ENCODE assay signal across 9 mouse cellular contexts in the genomic region with DNA sequence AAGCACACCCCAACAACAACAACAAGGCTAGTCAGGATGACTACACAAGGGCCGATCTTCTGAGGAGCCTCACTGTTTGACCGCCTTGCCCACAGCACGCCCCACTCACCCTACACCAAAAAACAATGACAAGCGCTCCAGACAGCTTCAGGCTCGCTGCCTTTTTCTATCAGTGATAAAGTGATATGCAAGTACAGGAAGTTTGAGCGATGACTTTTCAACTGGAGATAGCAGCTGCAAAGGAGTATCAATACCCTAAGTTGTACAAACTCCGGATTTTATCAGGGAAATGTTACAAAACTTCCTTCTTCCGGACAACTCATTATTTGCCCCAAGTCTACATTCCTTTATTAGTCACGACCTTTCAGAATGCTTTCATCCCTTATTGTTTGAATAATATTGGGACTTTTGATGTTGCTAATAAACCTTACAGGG. TPM values are rescaled to one million over a fixed set of nuclear protein-coding genes. Genes with fewer than 3 reads are reported as not detected.
DNase-seq lines count a peak whose midpoint lies in the region; ATAC-seq and TF ChIP-seq lines count a peak whose summit lies in the region.
"Had no signal": no experiment of that assay in that cellular context is flagged by ENCODE, and none has a peak within 500 bp of the region (broad histone marks: within the 10 kb centered on the region; RNA-seq: fewer than 3 reads in every experiment).

No protein-coding gene starts in this region.

- peaks cover 9% of the 10 kb centered on the region for H3K27me3 ChIP-seq in E14TG2a.4 (ENCODE audit: insufficient read depth, low read length)
- H3K27me3 ChIP-seq in forebrain, embryonic 16.5 days (replicated peaks; ENCODE audit: control insufficient read depth, insufficient read depth, low read length), result 0 out of 2 replicates have a peak, but pooled peaks cover 3% of the 10 kb centered on the region
- no peaks in the 10 kb centered on the region for H3K27me3 ChIP-seq in liver, adult 2 months (ENCODE audit: control insufficient read depth, insufficient read depth, low read length)
- no peaks in the 10 kb centered on the region for H3K27me3 ChIP-seq in stomach, embryonic 15.5 days (replicated peaks)
- H3K27me3 ChIP-seq: Patski had no signal

- peak overlapping the region; percentile 77 for H3K4me2 ChIP-seq in forebrain, embryonic 16.5 days (ENCODE audit: low read length)
- H3K4me2 ChIP-seq in stomach, embryonic 15.5 days, result peak overlapping the region; percentile 76

- H3K4me3 ChIP-seq in gastrocnemius, adult 2 months, result peak overlapping the region; percentile 100
- H3K4me3 ChIP-seq in E14TG2a.4 (replicated peaks; ENCODE audit: low read length), result peak overlapping the region; percentile 93
- peak overlapping the region; percentile 88 for H3K4me3 ChIP-seq in forebrain, embryonic 16.5 days (replicated peaks; ENCODE audit: low read length)
- peak overlapping the region; percentile 98 for H3K4me3 ChIP-seq in liver, adult 2 months (ENCODE audit: insufficient read depth, low read depth, low read length)
- H3K4me3 ChIP-seq in stomach, embryonic 15.5 days (replicated peaks), result peak overlapping the region; percentile 73

- H3K36me3 ChIP-seq in E14TG2a.4 (ENCODE audit: insufficient read depth, low read length), result no peaks in the 10 kb centered on the region
- H3K36me3 ChIP-seq in forebrain, embryonic 16.5 days (ENCODE audit: control insufficient read depth, insufficient read depth), result no peaks in the 10 kb centered on the region
- peaks cover 2% of the 10 kb centered on the region; the same call in 1 of the 2 replicates for H3K36me3 ChIP-seq in liver, adult 2 months (ENCODE audit: control insufficient read depth, insufficient read depth, low read length)
- no peaks in the 10 kb centered on the region for H3K36me3 ChIP-seq in stomach, embryonic 15.5 days

- no peaks in the 10 kb centered on the region for H3K9me3 ChIP-seq in E14TG2a.4 (ENCODE audit: low read length)
- H3K9me3 ChIP-seq in forebrain, embryonic 16.5 days (ENCODE audit: control insufficient read depth, low read length), result no peaks in the 10 kb centered on the region
- no peaks in the 10 kb centered on the region for H3K9me3 ChIP-seq in stomach, embryonic 15.5 days

- peaks cover 21% of the 10 kb centered on the region for H3K79me2 ChIP-seq in liver, adult 2 months (ENCODE audit: control insufficient read depth, insufficient read depth, low read length)

- H3K9ac ChIP-seq in forebrain, embryonic 16.5 days (replicated peaks; ENCODE audit: low read depth, low read length), result peak overlapping the region; percentile 97; the same call in 1 of the 2 replicates
- peak overlapping the region; percentile 99 for H3K9ac ChIP-seq in liver, adult 2 months (ENCODE audit: low read depth, low read length)
- peak overlapping the region; percentile 90; the same call in 1 of the 2 replicates for H3K9ac ChIP-seq in stomach, embryonic 15.5 days

- 42% methylated on average over 9 of the region's 9 CpGs for WGBS in forebrain, embryonic 16.5 days
- WGBS in liver, adult 2 months, result 4% methylated on average over 9 of the region's 9 CpGs
- WGBS in stomach, embryonic 15.5 days, result 17% methylated on average over 9 of the region's 9 CpGs

- no peak for TF ChIP-seq POLR2A in liver, adult 2 months (IDR thresholded peaks at IDR 0.05; ENCODE audit: extremely low read depth, insufficient read depth, low read length)

- H3K4me1 ChIP-seq in E14TG2a.4 (replicated peaks; ENCODE audit: low read depth, low read length), result peaks cover 35% of the 10 kb centered on the region
- peaks cover 18% of the 10 kb centered on the region for H3K4me1 ChIP-seq in forebrain, embryonic 16.5 days (replicated peaks; ENCODE audit: control insufficient read depth, insufficient read depth, low read length)
- H3K4me1 ChIP-seq in liver, adult 2 months (ENCODE audit: control insufficient read depth, insufficient read depth, low read length), result peaks cover 23% of the 10 kb centered on the region
- peaks cover 9% of the 10 kb centered on the region for H3K4me1 ChIP-seq in stomach, embryonic 15.5 days

- TF ChIP-seq CTCF in gastrocnemius, adult 2 months (IDR thresholded peaks at IDR 0.05), result no peak
- TF ChIP-seq CTCF in E14TG2a.4 (conservative IDR thresholded peaks at IDR 0.05; ENCODE audit: low read length), result no peak
- no peak for TF ChIP-seq CTCF in liver, adult 2 months (IDR thresholded peaks at IDR 0.05; ENCODE audit: low read depth, low read length)

- no peak for DNase-seq in gastrocnemius, adult 2 months
- DNase-seq in gastrocnemius, postnatal 14 days, result no peak
- DNase-seq in liver, adult 2 months (ENCODE audit: extremely low read depth, low read depth, low spot score), result no peak
- DNase-seq in spleen, adult 12 weeks (ENCODE audit: low spot score), result no peak
- DNase-seq in urinary bladder, postnatal 36 days (ENCODE audit: low spot score in 2 of 2), result no peak

- peak overlapping the region; percentile 95 for H3K27ac ChIP-seq in gastrocnemius, adult 2 months
- no peak overlapping the region for H3K27ac ChIP-seq in forebrain, embryonic 16.5 days (ENCODE audit: low read length)
- H3K27ac ChIP-seq in liver, adult 2 months (replicated peaks; ENCODE audit: insufficient read depth, low read depth, low read length), result peak overlapping the region; percentile 91
- 0 out of 2 replicates have a peak overlapping the region, but pooled peaks have one; percentile 21 for H3K27ac ChIP-seq in stomach, embryonic 15.5 days

- no peak for ATAC-seq in forebrain, embryonic 16.5 days
- ATAC-seq in stomach, embryonic 15.5 days (ENCODE audit: insufficient read depth, low FRiP score, low read depth), result no peak

- intact Hi-C loops in gastrocnemius, adult 2 months (cut with DNase I), result loop anchor here (5.0 kb wide), 1 partner anchor 36 kb away; no protein-coding TSS in a partner anchor
- intact Hi-C loops in gastrocnemius, postnatal 14 days (cut with DNase I; ENCODE audit: low total_unique reads), result loop anchor here (10.0 kb wide), 1 partner anchor 78 kb away; no protein-coding TSS in a partner anchor

RNA-seq across cellular contexts. Expression of gene Chic2, which starts 1.5 kb away (rescaled TPM):
- total RNA-seq in gastrocnemius, adult 2 months (2021), result 10 to 100 TPM; 14.5 to 15.8 TPM
- total RNA-seq in gastrocnemius, postnatal 14 days (2021), result 10 to 100 TPM; 16.0 to 18.1 TPM
- 26.9 and 31.6 TPM in 2 replicates for polyA plus RNA-seq in forebrain, embryonic 16.5 days (2015; fragmentation: Nextera tagmentation; extraction: Ambion mirVana)
- total RNA-seq in liver, adult 2 months (2014; rRNA removed), result 11.7 and 20.5 TPM in 2 replicates
- polyA plus RNA-seq in liver, adult 2 months (2012; rRNA removed), result 3.0 and 3.2 TPM in 2 replicates
- polyA plus RNA-seq in stomach, embryonic 15.5 days (2015; fragmentation: Nextera tagmentation; extraction: Ambion mirVana), result 27.2 and 33.0 TPM in 2 replicates

RNA-seq across cellular contexts. Expression of gene Gsx2, which starts 32.4 kb away (rescaled TPM):
- not detected for total RNA-seq in gastrocnemius, adult 2 months (2021)
- not detected for total RNA-seq in gastrocnemius, postnatal 14 days (2021)
- 3.3 and 6.0 TPM in 2 replicates for polyA plus RNA-seq in forebrain, embryonic 16.5 days (2015; fragmentation: Nextera tagmentation; extraction: Ambion mirVana)
- not detected in 2 replicates for total RNA-seq in liver, adult 2 months (2014; rRNA removed)
- polyA plus RNA-seq in liver, adult 2 months (2012; rRNA removed), result not detected in 2 replicates
- not detected in 2 replicates for polyA plus RNA-seq in stomach, embryonic 15.5 days (2015; fragmentation: Nextera tagmentation; extraction: Ambion mirVana)
- polyA plus RNA-seq: Patski had no signal
